Mouse (Mus musculus): ENCODE data around the gene Gabrb2. TPM values are rescaled to one million over a fixed set of nuclear protein-coding genes. Genes with fewer than 3 reads are reported as not detected.

Gene Gabrb2
- polyA plus RNA-seq, 1 experiment, result 0.53 TPM

- no peak overlapping the region for H3K4me3 ChIP-seq
- no peaks in the 10 kb centered on the region for H3K27me3 ChIP-seq (ENCODE audit: control insufficient read depth, insufficient read depth, insufficient read length)
- H3K4me2 ChIP-seq (ENCODE audit: low read depth), result no peak overlapping the region
- no peaks in the 10 kb centered on the region for H3K79me2 ChIP-seq (ENCODE audit: control insufficient read depth, insufficient read depth)
- H3ac ChIP-seq (ENCODE audit: control insufficient read depth, insufficient read length), result no peak overlapping the region
- no peak for TF ChIP-seq MYOD1 (IDR thresholded peaks at IDR 0.05; ENCODE audit: control insufficient read depth in 1 of 3, insufficient read length in 2 of 3, low read depth in 2 of 3)
- no peak for TF ChIP-seq MYOG (IDR thresholded peaks at IDR 0.05; ENCODE audit: control insufficient read depth in 1 of 3, insufficient read depth in 1 of 3, insufficient read length in 2 of 3, low read depth in 2 of 3)
- TF ChIP-seq E2F4 (IDR thresholded peaks at IDR 0.05; ENCODE audit: insufficient read depth), result no peak
- TF ChIP-seq TCF12 (IDR thresholded peaks at IDR 0.05; ENCODE audit: insufficient read depth, poor library complexity, severe bottlenecking), result no peak
- no peak for TF ChIP-seq CEBPB (IDR thresholded peaks at IDR 0.05; ENCODE audit: insufficient read depth, poor library complexity, severe bottlenecking)
- no peak for TF ChIP-seq TCF3 (IDR thresholded peaks at IDR 0.05; ENCODE audit: insufficient read length, low read depth)
- H3K36me3 ChIP-seq (ENCODE audit: control insufficient read depth, insufficient read depth), result no peaks in the 10 kb centered on the region
These were observed 55.0 kb downstream of the Gabrb2 start for GRCm38 (mm10) chr11:42474523-42474922.

DNA sequence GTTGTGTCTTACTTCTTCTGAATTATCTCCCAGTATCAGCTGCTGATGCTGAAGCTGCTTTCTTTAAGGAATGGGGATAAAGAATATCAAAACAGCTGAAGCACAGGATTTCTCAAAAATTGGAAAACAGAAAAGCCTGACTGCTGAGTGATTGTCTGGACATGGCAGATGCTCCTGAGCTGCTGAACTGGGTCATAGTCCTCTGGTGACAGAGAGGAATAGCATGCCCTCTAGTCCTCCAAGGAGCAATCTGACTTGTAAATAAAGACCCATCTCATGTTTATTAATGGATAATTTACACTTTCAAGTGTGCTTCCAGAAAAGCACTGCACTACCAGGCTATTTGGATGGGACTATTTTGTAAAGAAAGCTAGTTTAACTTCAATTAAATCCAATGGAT, 68.1 kb downstream of the Gabrb2 start:
- Histone ChIP-seq H3K79me2 (ENCODE audit: control insufficient read depth, insufficient read depth) (no peaks in the 10 kb centered on the region), H3K27me3 (ENCODE audit: control insufficient read depth, insufficient read depth, insufficient read length) (no peaks in the 10 kb centered on the region), H3ac (ENCODE audit: control insufficient read depth, insufficient read length) (no peak overlapping the region), H3K4me2 (ENCODE audit: low read depth) (no peak overlapping the region), H3K4me3 (no peak overlapping the region), H3K36me3 (ENCODE audit: control insufficient read depth, insufficient read depth) (no peaks in the 10 kb centered on the region)
- TF ChIP-seq E2F4 (IDR thresholded peaks at IDR 0.05; ENCODE audit: insufficient read depth) (no peak), MYOD1 (IDR thresholded peaks at IDR 0.05; ENCODE audit: control insufficient read depth in 1 of 3, insufficient read length in 2 of 3, low read depth in 2 of 3) (no peak), POLR2AphosphoS2 (IDR thresholded peaks at IDR 0.05; ENCODE audit: insufficient read length, low read depth) (no peak), MAX (IDR thresholded peaks at IDR 0.05; ENCODE audit: low read depth) (no peak), TCF3 (IDR thresholded peaks at IDR 0.05; ENCODE audit: insufficient read length, low read depth) (no peak), CEBPB (IDR thresholded peaks at IDR 0.05; ENCODE audit: insufficient read depth, poor library complexity, severe bottlenecking) (no peak), TCF12 (IDR thresholded peaks at IDR 0.05; ENCODE audit: insufficient read depth, poor library complexity, severe bottlenecking) (no peak), REST (IDR thresholded peaks at IDR 0.05; ENCODE audit: insufficient read depth, insufficient read length) (no peak), SRF (IDR thresholded peaks at IDR 0.05; ENCODE audit: control insufficient read depth, insufficient read length, low read depth) (no peak), POLR2A (IDR thresholded peaks at IDR 0.05; ENCODE audit: insufficient read length, low read depth) (no peak), MYOG (IDR thresholded peaks at IDR 0.05; ENCODE audit: control insufficient read depth in 1 of 3, insufficient read depth in 1 of 3, insufficient read length in 2 of 3, low read depth in 2 of 3) (no peak), USF1 (IDR thresholded peaks at IDR 0.05; ENCODE audit: low read depth) (no peak)

GRCm38 (mm10) chr11:42501166-42501565, 81.6 kb downstream of the Gabrb2 start:
- Histone ChIP-seq H3K79me2 (ENCODE audit: control insufficient read depth, insufficient read depth) (no peaks in the 10 kb centered on the region), H3K4me3 (no peak overlapping the region), H3ac (ENCODE audit: control insufficient read depth, insufficient read length) (no peak overlapping the region), H3K36me3 (ENCODE audit: control insufficient read depth, insufficient read depth) (no peaks in the 10 kb centered on the region), H3K27me3 (ENCODE audit: control insufficient read depth, insufficient read depth, insufficient read length) (no peaks in the 10 kb centered on the region), H3K4me2 (ENCODE audit: low read depth) (no peak overlapping the region)
- TF ChIP-seq CEBPB (IDR thresholded peaks at IDR 0.05; ENCODE audit: insufficient read depth, poor library complexity, severe bottlenecking) (no peak), TCF3 (IDR thresholded peaks at IDR 0.05; ENCODE audit: insufficient read length, low read depth) (no peak), POLR2AphosphoS2 (IDR thresholded peaks at IDR 0.05; ENCODE audit: insufficient read length, low read depth) (no peak)

DNA sequence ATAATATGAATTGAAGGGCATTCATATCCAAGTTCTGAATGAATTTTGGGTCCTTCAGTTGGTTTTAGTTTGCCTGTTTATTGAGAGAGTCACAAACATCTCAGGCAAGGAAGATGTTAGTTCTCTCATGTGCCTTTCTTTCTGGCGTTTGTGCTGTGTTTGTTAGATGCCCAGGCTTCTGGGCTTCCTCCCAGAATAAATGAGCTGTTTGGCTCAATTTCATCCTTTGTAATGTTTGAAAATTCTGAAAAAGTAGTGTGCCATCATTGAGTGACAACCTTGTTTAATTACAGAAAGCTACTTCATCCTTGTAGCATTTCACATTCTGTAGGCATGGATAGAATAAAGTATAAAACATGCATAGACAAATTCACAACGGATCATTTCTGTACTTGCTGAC, 85.9 kb downstream of the Gabrb2 start:
- Histone ChIP-seq H3ac (ENCODE audit: control insufficient read depth, insufficient read length) (no peak overlapping the region), H3K27me3 (ENCODE audit: control insufficient read depth, insufficient read depth, insufficient read length) (no peaks in the 10 kb centered on the region), H3K79me2 (ENCODE audit: control insufficient read depth, insufficient read depth) (no peaks in the 10 kb centered on the region), H3K4me3 (no peak overlapping the region), H3K36me3 (ENCODE audit: control insufficient read depth, insufficient read depth) (no peaks in the 10 kb centered on the region), H3K4me2 (ENCODE audit: low read depth) (no peak overlapping the region)
- TF ChIP-seq CEBPB (IDR thresholded peaks at IDR 0.05; ENCODE audit: insufficient read depth, poor library complexity, severe bottlenecking) (no peak), REST (IDR thresholded peaks at IDR 0.05; ENCODE audit: insufficient read depth, insufficient read length) (no peak)

DNA sequence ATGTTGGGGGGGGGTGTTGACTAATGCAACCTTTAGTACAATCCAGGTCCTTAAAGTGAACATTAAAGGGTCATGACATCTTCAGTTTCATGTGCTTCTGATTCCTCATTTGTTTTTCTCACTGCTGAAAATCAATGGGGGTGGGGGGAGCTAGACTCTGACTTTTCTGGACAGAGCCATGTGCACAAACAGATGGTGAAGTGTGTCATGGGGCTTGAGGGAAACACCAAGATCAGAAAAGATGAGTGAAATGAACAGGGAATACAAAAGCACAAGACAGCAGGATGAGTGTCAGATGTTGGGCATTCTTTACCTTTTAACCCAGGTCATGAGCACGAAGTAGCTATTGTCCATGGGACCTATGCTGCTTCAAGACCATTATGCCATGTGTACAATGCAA, 86.4 kb downstream of the Gabrb2 start:
- TF ChIP-seq CEBPB (IDR thresholded peaks at IDR 0.05; ENCODE audit: insufficient read depth, poor library complexity, severe bottlenecking), result no peak
- no peak for TF ChIP-seq TCF3 (IDR thresholded peaks at IDR 0.05; ENCODE audit: insufficient read length, low read depth)
- TF ChIP-seq REST (IDR thresholded peaks at IDR 0.05; ENCODE audit: insufficient read depth, insufficient read length), result no peak
- no peak for TF ChIP-seq TCF12 (IDR thresholded peaks at IDR 0.05; ENCODE audit: insufficient read depth, poor library complexity, severe bottlenecking)
- no peak for TF ChIP-seq MYOG (IDR thresholded peaks at IDR 0.05; ENCODE audit: control insufficient read depth in 1 of 3, insufficient read depth in 1 of 3, insufficient read length in 2 of 3, low read depth in 2 of 3)
- no peak for TF ChIP-seq POLR2A (IDR thresholded peaks at IDR 0.05; ENCODE audit: insufficient read length, low read depth)
- TF ChIP-seq E2F4 (IDR thresholded peaks at IDR 0.05; ENCODE audit: insufficient read depth), result no peak
- TF ChIP-seq SRF (IDR thresholded peaks at IDR 0.05; ENCODE audit: control insufficient read depth, insufficient read length, low read depth), result no peak
- no peak for TF ChIP-seq USF1 (IDR thresholded peaks at IDR 0.05; ENCODE audit: low read depth)
- Histone ChIP-seq H3K4me3 (no peak overlapping the region), H3ac (ENCODE audit: control insufficient read depth, insufficient read length) (no peak overlapping the region), H3K27me3 (ENCODE audit: control insufficient read depth, insufficient read depth, insufficient read length) (no peaks in the 10 kb centered on the region), H3K36me3 (ENCODE audit: control insufficient read depth, insufficient read depth) (no peaks in the 10 kb centered on the region), H3K79me2 (ENCODE audit: control insufficient read depth, insufficient read depth) (no peaks in the 10 kb centered on the region), H3K4me2 (ENCODE audit: low read depth) (no peak overlapping the region)
